Mouse (Mus musculus) CD4-positive, CD25-positive, alpha-beta regulatory T cell, adult 2 months (primary cell): ENCODE results near the gene Zbtb42.
A peak's percentile ranks its signal among the peaks of the same experiment; 100 is the strongest.

Experiments used
- DNase-seq: peaks from one replicate; pipeline ENCODE4 v3.0.0-alpha.2; 2012; ENCODE audit warnings: low read depth, low spot score

Zbtb42 gene

GRCm38 (mm10) chr12:112678555-112679026 lies at the start of gene Zbtb42:
Zbtb42 (plus strand) TSS chr12:112678828.
- peak; percentile 51 for DNase-seq

- DNase-seq = peak; percentile 84
Observed at GRCm38 (mm10) chr12:112628928-112629721, 49.5 kb upstream of the Zbtb42 start.

- DNase-seq = no peak
Observed at GRCm38 (mm10) chr12:112630029-112630428, 48.6 kb upstream of the Zbtb42 start.

- no peak for DNase-seq
Observed at GRCm38 (mm10) chr12:112630796-112631195, 47.8 kb upstream of the Zbtb42 start.

GRCm38 (mm10) chr12:112631472-112631871 lies 47.2 kb upstream of the Zbtb42 start:
- DNase-seq = no peak

- no peak for DNase-seq
Observed at GRCm38 (mm10) chr12:112632084-112632777, 46.4 kb upstream of the Zbtb42 start.

- DNase-seq = no peak
Observed at GRCm38 (mm10) chr12:112632907-112633306, 45.7 kb upstream of the Zbtb42 start.

- peak; percentile 46 for DNase-seq
Observed at GRCm38 (mm10) chr12:112633686-112634085, 44.9 kb upstream of the Zbtb42 start.

- DNase-seq = no peak
Observed at GRCm38 (mm10) chr12:112639526-112639925, 39.1 kb upstream of the Zbtb42 start.

GRCm38 (mm10) chr12:112643126-112643525 lies 35.5 kb upstream of the Zbtb42 start:
- no peak for DNase-seq

- DNase-seq = peak; percentile 98
Observed at GRCm38 (mm10) chr12:112644180-112644854, 34.3 kb upstream of the Zbtb42 start, which contains the start of gene Siva1. Siva1 (plus strand) TSS chr12:112644679.

- DNase-seq = no peak
Observed at GRCm38 (mm10) chr12:112644855-112645506, 33.6 kb upstream of the Zbtb42 start.

GRCm38 (mm10) chr12:112646139-112646538 lies 32.5 kb upstream of the Zbtb42 start:
- DNase-seq = no peak

- no peak for DNase-seq
Observed at GRCm38 (mm10) chr12:112648081-112648480, 30.5 kb upstream of the Zbtb42 start.

GRCm38 (mm10) chr12:112651778-112652439 lies 26.7 kb upstream of the Zbtb42 start:
- no peak for DNase-seq

GRCm38 (mm10) chr12:112653157-112653824 lies 25.3 kb upstream of the Zbtb42 start:
- DNase-seq = peak; percentile 89

GRCm38 (mm10) chr12:112654076-112654475 lies 24.6 kb upstream of the Zbtb42 start:
- no peak for DNase-seq

GRCm38 (mm10) chr12:112658619-112659018 lies 20.0 kb upstream of the Zbtb42 start:
- DNase-seq = no peak

GRCm38 (mm10) chr12:112659109-112659508 lies 19.5 kb upstream of the Zbtb42 start:
- peak; percentile 47 for DNase-seq

GRCm38 (mm10) chr12:112660576-112661326 lies 17.9 kb upstream of the Zbtb42 start:
- DNase-seq = no peak
